Mouse (Mus musculus): ENCODE measurements around the gene Sprr4. TPM values are rescaled to one million over a fixed set of nuclear protein-coding genes. Genes with fewer than 3 reads are reported as not detected.

The Sprr4 gene
- polyA plus RNA-seq, 1 experiment from 2014 or later, result not detected

GRCm38 (mm10) chr3:92470111-92470510 lies 30.2 kb downstream of the Sprr4 start:
- no peaks in the 10 kb centered on the region for H3K27me3 ChIP-seq (ENCODE audit: control insufficient read depth, insufficient read depth, low read length)
- WGBS, result 88% methylated on average over 2 of the region's 2 CpGs

GRCm38 (mm10) chr3:92467424-92467823 lies 32.9 kb downstream of the Sprr4 start:
- Histone ChIP-seq H3K4me2 (no peak overlapping the region), H3K4me3 (ENCODE audit: low read depth, low read length) (no peak overlapping the region), H3K4me1 (ENCODE audit: control insufficient read depth, insufficient read depth, low read length) (no peaks in the 10 kb centered on the region), H3K27me3 (ENCODE audit: control insufficient read depth, insufficient read depth, low read length) (no peaks in the 10 kb centered on the region), H3K36me3 (ENCODE audit: control insufficient read depth, insufficient read depth, low read length) (no peaks in the 10 kb centered on the region), H3K9me3 (ENCODE audit: control insufficient read depth, low read length) (no peaks in the 10 kb centered on the region), H3K9ac (ENCODE audit: low read length) (no peak overlapping the region), H3K27ac (ENCODE audit: low read depth, low read length) (no peak overlapping the region)
- ATAC-seq (ENCODE audit: low FRiP score), result no peak
- DNase-seq (ENCODE audit: low spot score, missing footprints), result no peak

More at GRCm38 (mm10) chr3:92470111-92470510, 30.2 kb downstream of the Sprr4 start:
- no peak overlapping the region for H3K4me3 ChIP-seq (ENCODE audit: low read depth, low read length)
- no peak overlapping the region for H3K4me2 ChIP-seq
- no peaks in the 10 kb centered on the region for H3K36me3 ChIP-seq (ENCODE audit: control insufficient read depth, insufficient read depth, low read length)
- H3K9me3 ChIP-seq (ENCODE audit: control insufficient read depth, low read length), result no peaks in the 10 kb centered on the region
- H3K27ac ChIP-seq (ENCODE audit: low read depth, low read length), result no peak overlapping the region
- no peak overlapping the region for H3K9ac ChIP-seq (ENCODE audit: low read length)
- H3K4me1 ChIP-seq (ENCODE audit: control insufficient read depth, insufficient read depth, low read length), result no peaks in the 10 kb centered on the region
- no peak for ATAC-seq (ENCODE audit: low FRiP score)
- DNase-seq (ENCODE audit: low spot score, missing footprints), result no peak

GRCm38 (mm10) chr3:92466576-92466975 lies 33.7 kb downstream of the Sprr4 start:
- no peak overlapping the region for H3K9ac ChIP-seq (ENCODE audit: low read length)
- H3K27me3 ChIP-seq (ENCODE audit: control insufficient read depth, insufficient read depth, low read length), result no peaks in the 10 kb centered on the region
- ATAC-seq (ENCODE audit: low FRiP score) (no peak), DNase-seq (ENCODE audit: low spot score, missing footprints) (no peak)
- no peaks in the 10 kb centered on the region for H3K4me1 ChIP-seq (ENCODE audit: control insufficient read depth, insufficient read depth, low read length)
- no peak overlapping the region for H3K4me3 ChIP-seq (ENCODE audit: low read depth, low read length)
- no peaks in the 10 kb centered on the region for H3K9me3 ChIP-seq (ENCODE audit: control insufficient read depth, low read length)
- WGBS, result 88% methylated on average over 1 of the region's 1 CpGs
- no peak overlapping the region for H3K4me2 ChIP-seq
- no peak overlapping the region for H3K27ac ChIP-seq (ENCODE audit: low read depth, low read length)
- no peaks in the 10 kb centered on the region for H3K36me3 ChIP-seq (ENCODE audit: control insufficient read depth, insufficient read depth, low read length)

- WGBS, result 72% methylated on average over 2 of the region's 2 CpGs
- Histone ChIP-seq H3K4me1 (ENCODE audit: control insufficient read depth, insufficient read depth, low read length) (no peaks in the 10 kb centered on the region), H3K9me3 (ENCODE audit: control insufficient read depth, low read length) (no peaks in the 10 kb centered on the region), H3K27me3 (ENCODE audit: control insufficient read depth, insufficient read depth, low read length) (no peaks in the 10 kb centered on the region), H3K4me3 (ENCODE audit: low read depth, low read length) (no peak within 1 kb of the TSS), H3K4me2 (no peak within 1 kb of the TSS), H3K36me3 (ENCODE audit: control insufficient read depth, insufficient read depth, low read length) (no peaks in the 10 kb centered on the region), H3K9ac (ENCODE audit: low read length) (no peak within 1 kb of the TSS), H3K27ac (ENCODE audit: low read depth, low read length) (no peak within 1 kb of the TSS)
- no peak for ATAC-seq (ENCODE audit: low FRiP score)
- DNase-seq (ENCODE audit: low spot score, missing footprints), result no peak
These were observed 41.7 kb downstream of the Sprr4 start, which contains the start of gene Sprr3 for GRCm38 (mm10) chr3:92458620-92459019. Gene Sprr3, minus strand, starts transcription at chr3:92458720.

GRCm38 (mm10) chr3:92455151-92455550 lies 45.1 kb downstream of the Sprr4 start:
- Histone ChIP-seq H3K9ac (ENCODE audit: low read length) (no peak overlapping the region), H3K36me3 (ENCODE audit: control insufficient read depth, insufficient read depth, low read length) (no peaks in the 10 kb centered on the region), H3K4me2 (no peak overlapping the region), H3K4me3 (ENCODE audit: low read depth, low read length) (no peak overlapping the region), H3K27ac (ENCODE audit: low read depth, low read length) (no peak overlapping the region), H3K27me3 (ENCODE audit: control insufficient read depth, insufficient read depth, low read length) (no peaks in the 10 kb centered on the region), H3K9me3 (ENCODE audit: control insufficient read depth, low read length) (no peaks in the 10 kb centered on the region), H3K4me1 (ENCODE audit: control insufficient read depth, insufficient read depth, low read length) (no peaks in the 10 kb centered on the region)
- WGBS, result 87% methylated on average over 5 of the region's 5 CpGs
- ATAC-seq (ENCODE audit: low FRiP score) (no peak), DNase-seq (ENCODE audit: low spot score, missing footprints) (no peak)

Other genes with a start within 250 kb of the Sprr4 start
- not detected in 2 replicates for gene Sprr2a3, start 215.1 kb downstream of the Sprr4 start, polyA plus RNA-seq (2014; fragmentation: Nextera tagmentation; extraction: Ambion mirVana)
- not detected in 2 replicates for gene Sprr2b, start 183.9 kb downstream of the Sprr4 start, polyA plus RNA-seq (2014; fragmentation: Nextera tagmentation; extraction: Ambion mirVana)
- gene Sprr2d, start 161.4 kb downstream of the Sprr4 start, polyA plus RNA-seq (2014; fragmentation: Nextera tagmentation; extraction: Ambion mirVana), result not detected in 2 replicates
- not detected in 2 replicates for gene Sprr2e, start 148.3 kb downstream of the Sprr4 start, polyA plus RNA-seq (2014; fragmentation: Nextera tagmentation; extraction: Ambion mirVana)
- gene Sprr2f, start 135.3 kb downstream of the Sprr4 start, polyA plus RNA-seq (2014; fragmentation: Nextera tagmentation; extraction: Ambion mirVana), result not detected in 2 replicates
- gene Sprr2h, start 114.8 kb downstream of the Sprr4 start, polyA plus RNA-seq (2014; fragmentation: Nextera tagmentation; extraction: Ambion mirVana), result not detected in 2 replicates
- not detected in 2 replicates for gene Sprr2i, start 92.5 kb downstream of the Sprr4 start, polyA plus RNA-seq (2014; fragmentation: Nextera tagmentation; extraction: Ambion mirVana)
- not detected in 2 replicates for gene Sprr2j-ps, start 82.4 kb downstream of the Sprr4 start, polyA plus RNA-seq (2014; fragmentation: Nextera tagmentation; extraction: Ambion mirVana)
- gene Gm9774, start 71.1 kb downstream of the Sprr4 start, polyA plus RNA-seq (2014; fragmentation: Nextera tagmentation; extraction: Ambion mirVana), result 6.5 and 6.8 TPM in 2 replicates
- gene Sprr2k, start 67.9 kb downstream of the Sprr4 start, polyA plus RNA-seq (2014; fragmentation: Nextera tagmentation; extraction: Ambion mirVana), result not detected in 2 replicates
- gene Sprr1b, start 61.7 kb downstream of the Sprr4 start, polyA plus RNA-seq (2014; fragmentation: Nextera tagmentation; extraction: Ambion mirVana), result not detected in 2 replicates
- not detected in 2 replicates for gene Sprr3, start 41.8 kb downstream of the Sprr4 start, polyA plus RNA-seq (2014; fragmentation: Nextera tagmentation; extraction: Ambion mirVana)
- gene Sprr1a, start 14.6 kb downstream of the Sprr4 start, polyA plus RNA-seq (2014; fragmentation: Nextera tagmentation; extraction: Ambion mirVana), result not detected in 2 replicates
- gene 2310046K23Rik, start 34.0 kb upstream of the Sprr4 start, polyA plus RNA-seq (2014; fragmentation: Nextera tagmentation; extraction: Ambion mirVana), result not detected in 2 replicates
- gene Ivl, start 73.2 kb upstream of the Sprr4 start, polyA plus RNA-seq (2014; fragmentation: Nextera tagmentation; extraction: Ambion mirVana), result not detected in 2 replicates
- not detected in 2 replicates for gene Smcp, start 88.5 kb upstream of the Sprr4 start, polyA plus RNA-seq (2014; fragmentation: Nextera tagmentation; extraction: Ambion mirVana)
- not detected in 2 replicates for gene 2210017I01Rik, start 107.0 kb upstream of the Sprr4 start, polyA plus RNA-seq (2014; fragmentation: Nextera tagmentation; extraction: Ambion mirVana)
- not detected in 2 replicates for gene Lce6a, start 121.2 kb upstream of the Sprr4 start, polyA plus RNA-seq (2014; fragmentation: Nextera tagmentation; extraction: Ambion mirVana)
- not detected in 2 replicates for gene Lce1a1, start 147.8 kb upstream of the Sprr4 start, polyA plus RNA-seq (2014; fragmentation: Nextera tagmentation; extraction: Ambion mirVana)
- gene Lce1b, start 156.4 kb upstream of the Sprr4 start, polyA plus RNA-seq (2014; fragmentation: Nextera tagmentation; extraction: Ambion mirVana), result not detected in 2 replicates
- gene Lce1a2, start 169.8 kb upstream of the Sprr4 start, polyA plus RNA-seq (2014; fragmentation: Nextera tagmentation; extraction: Ambion mirVana), result not detected in 2 replicates
- gene Lce1c, start 178.8 kb upstream of the Sprr4 start, polyA plus RNA-seq (2014; fragmentation: Nextera tagmentation; extraction: Ambion mirVana), result not detected in 2 replicates
- gene Lce1d, start 186.7 kb upstream of the Sprr4 start, polyA plus RNA-seq (2014; fragmentation: Nextera tagmentation; extraction: Ambion mirVana), result not detected in 2 replicates
- not detected in 2 replicates for gene Lce1e, start 208.6 kb upstream of the Sprr4 start, polyA plus RNA-seq (2014; fragmentation: Nextera tagmentation; extraction: Ambion mirVana)
- not detected in 2 replicates for gene Lce1f, start 219.9 kb upstream of the Sprr4 start, polyA plus RNA-seq (2014; fragmentation: Nextera tagmentation; extraction: Ambion mirVana)
- not detected in 2 replicates for gene Gm38119, start 238.6 kb upstream of the Sprr4 start, polyA plus RNA-seq (2014; fragmentation: Nextera tagmentation; extraction: Ambion mirVana)

Measured in midbrain, embryonic 11.5 days (tissue).